Mouse (Mus musculus) G1E (cell line): ENCODE measurements around the gene Eml1.

Source experiments
- CTCF ChIP-seq: IDR thresholded peaks from 2 replicates; pipeline ENCODE4 v1.5.1; 2012; ENCODE audit warnings: low read depth, low read length, inconsistent platforms, mixed read lengths
- GATA1 ChIP-seq: IDR thresholded peaks from 2 replicates; pipeline ENCODE4 v1.6.1; 2012; ENCODE audit warnings: borderline replicate concordance, low read length, inconsistent platforms, mixed read lengths
- POLR2AphosphoS5 ChIP-seq: IDR thresholded peaks from 2 replicates; pipeline ENCODE4 v1.6.1; 2012; ENCODE audit warnings: low read depth, low read length, inconsistent platforms; ENCODE audit not compliant: insufficient replicate concordance

DNA sequence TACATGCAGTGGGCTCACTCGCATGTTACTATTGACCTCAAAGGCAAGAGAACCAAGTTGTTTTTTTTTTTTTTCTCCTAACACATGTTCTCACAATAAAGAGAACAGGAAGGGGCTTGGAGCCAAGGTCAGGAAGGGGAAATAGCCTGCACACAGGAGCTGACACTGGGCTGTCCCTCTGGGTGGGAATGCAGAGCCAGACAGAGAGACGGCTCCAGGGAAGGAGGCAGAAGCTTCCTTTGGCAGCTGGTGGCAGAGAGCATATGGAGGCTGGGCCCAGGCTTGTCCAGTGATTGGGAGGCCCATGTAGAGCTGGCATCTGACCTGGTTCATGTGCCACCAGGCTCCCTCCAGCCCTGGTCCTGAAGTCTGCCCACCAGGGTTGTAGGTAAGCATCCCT lies 2.8 kb upstream of the Eml1 start:
- TF ChIP-seq CTCF (no peak), GATA1 (no peak), POLR2AphosphoS5 (no peak)
